Mouse (Mus musculus): Measurements from ENCODE around the gene Med20. TPM values are rescaled to one million over a fixed set of nuclear protein-coding genes. Genes with fewer than 3 reads are reported as not detected.
A peak's percentile ranks its signal among the peaks of the same experiment; 100 is the strongest.

Med20 gene
- polyA plus RNA-seq, 1 experiment from 2014 or later = 23.8 TPM

- Histone ChIP-seq H3K9me3 (ENCODE audit: control insufficient read depth, low read length) (no peaks in the 10 kb centered on the region), H3K4me3 (ENCODE audit: low read depth, low read length) (peak overlapping the region; percentile 79), H3K27me3 (ENCODE audit: control insufficient read depth, insufficient read depth, low read length) (no peaks in the 10 kb centered on the region), H3K4me2 (replicated peaks; ENCODE audit: low read depth) (peak overlapping the region; percentile 87), H3K9ac (ENCODE audit: low read length) (peak overlapping the region; percentile 83), H3K4me1 (replicated peaks; ENCODE audit: control insufficient read depth, insufficient read depth) (peaks cover 14% of the 10 kb centered on the region; the same call in 1 of the 2 replicates), H3K27ac (replicated peaks) (peak overlapping the region; percentile 95), H3K36me3 (ENCODE audit: control insufficient read depth, insufficient read depth, low read length) (peaks cover 6% of the 10 kb centered on the region; the same call in 1 of the 2 replicates)
- WGBS = 0% methylated on average over 8 of the region's 9 CpGs
- TF ChIP-seq CTCF (IDR thresholded peaks at IDR 0.05; ENCODE audit: low read depth) (no peak), EP300 (optimal IDR thresholded peaks at IDR 0.05) (no peak)
- ATAC-seq (ENCODE audit: low FRiP score, low TSS enrichment) = no peak
- DNase-seq (ENCODE audit: low spot score) = no peak
Observed at GRCm38 (mm10) chr17:47594969-47595247, 16.5 kb upstream of the Med20 start.

GRCm38 (mm10) chr17:47595248-47596161 lies 15.9 kb upstream of the Med20 start:
- H3K4me1 ChIP-seq (replicated peaks; ENCODE audit: control insufficient read depth, insufficient read depth) = peaks cover 14% of the 10 kb centered on the region; the same call in 1 of the 2 replicates
- H3K4me2 ChIP-seq (replicated peaks; ENCODE audit: low read depth) = peak overlapping the region; percentile 87
- no peaks in the 10 kb centered on the region for H3K9me3 ChIP-seq (ENCODE audit: control insufficient read depth, low read length)
- H3K4me3 ChIP-seq (ENCODE audit: low read depth, low read length) = peak overlapping the region; percentile 79
- peak; percentile 61 for DNase-seq (ENCODE audit: low spot score)
- no peaks in the 10 kb centered on the region for H3K27me3 ChIP-seq (ENCODE audit: control insufficient read depth, insufficient read depth, low read length)
- H3K36me3 ChIP-seq (ENCODE audit: control insufficient read depth, insufficient read depth, low read length) = peaks cover 7% of the 10 kb centered on the region; the same call in 1 of the 2 replicates
- peak; percentile 50 for ATAC-seq (ENCODE audit: low FRiP score, low TSS enrichment)
- H3K9ac ChIP-seq (ENCODE audit: low read length) = peak overlapping the region; percentile 83
- peak; percentile 74 for TF ChIP-seq EP300 (optimal IDR thresholded peaks at IDR 0.05)
- no peak for TF ChIP-seq CTCF (IDR thresholded peaks at IDR 0.05; ENCODE audit: low read depth)
- WGBS = 2% methylated on average over 21 of the region's 21 CpGs
- peak overlapping the region; percentile 95 for H3K27ac ChIP-seq (replicated peaks)

- TF ChIP-seq CTCF (IDR thresholded peaks at IDR 0.05; ENCODE audit: low read depth) (no peak), EP300 (optimal IDR thresholded peaks at IDR 0.05) (no peak)
- Histone ChIP-seq H3K4me1 (replicated peaks; ENCODE audit: control insufficient read depth, insufficient read depth) (peaks cover 14% of the 10 kb centered on the region; the same call in 1 of the 2 replicates), H3K4me2 (replicated peaks; ENCODE audit: low read depth) (peak overlapping the region; percentile 87), H3K27ac (replicated peaks) (peak overlapping the region; percentile 95), H3K27me3 (ENCODE audit: control insufficient read depth, insufficient read depth, low read length) (no peaks in the 10 kb centered on the region), H3K36me3 (ENCODE audit: control insufficient read depth, insufficient read depth, low read length) (peaks cover 12% of the 10 kb centered on the region; the same call in 1 of the 2 replicates), H3K9me3 (ENCODE audit: control insufficient read depth, low read length) (no peaks in the 10 kb centered on the region), H3K4me3 (ENCODE audit: low read depth, low read length) (peak overlapping the region; percentile 79), H3K9ac (ENCODE audit: low read length) (peak overlapping the region; percentile 83)
- 28% methylated on average over 6 of the region's 6 CpGs for WGBS
- ATAC-seq (ENCODE audit: low FRiP score, low TSS enrichment) (no peak), DNase-seq (ENCODE audit: low spot score) (no peak)
Observed at GRCm38 (mm10) chr17:47596162-47596838, 15.1 kb upstream of the Med20 start.

- DNase-seq (ENCODE audit: low spot score) = no peak
- H3K4me1 ChIP-seq (replicated peaks; ENCODE audit: control insufficient read depth, insufficient read depth) = peaks cover 14% of the 10 kb centered on the region; the same call in 1 of the 2 replicates
- ATAC-seq (ENCODE audit: low FRiP score, low TSS enrichment) = no peak
- peak overlapping the region; percentile 95 for H3K27ac ChIP-seq (replicated peaks)
- H3K4me2 ChIP-seq (replicated peaks; ENCODE audit: low read depth) = peak overlapping the region; percentile 87
- peak overlapping the region; percentile 79 for H3K4me3 ChIP-seq (ENCODE audit: low read depth, low read length)
- H3K9me3 ChIP-seq (ENCODE audit: control insufficient read depth, low read length) = no peaks in the 10 kb centered on the region
- WGBS = 29% methylated on average over 5 of the region's 5 CpGs
- peak overlapping the region; percentile 83 for H3K9ac ChIP-seq (ENCODE audit: low read length)
- H3K36me3 ChIP-seq (ENCODE audit: control insufficient read depth, insufficient read depth, low read length) = peaks cover 17% of the 10 kb centered on the region
- H3K27me3 ChIP-seq (ENCODE audit: control insufficient read depth, insufficient read depth, low read length) = no peaks in the 10 kb centered on the region
- TF ChIP-seq EP300 (optimal IDR thresholded peaks at IDR 0.05) (no peak), CTCF (IDR thresholded peaks at IDR 0.05; ENCODE audit: low read depth) (no peak)
Observed at GRCm38 (mm10) chr17:47596839-47597164, 14.6 kb upstream of the Med20 start.

- H3K27ac ChIP-seq (replicated peaks) = peak overlapping the region; percentile 95
- peak; percentile 15 for DNase-seq (ENCODE audit: low spot score)
- H3K27me3 ChIP-seq (ENCODE audit: control insufficient read depth, insufficient read depth, low read length) = no peaks in the 10 kb centered on the region
Observed at GRCm38 (mm10) chr17:47597261-47597660, 14.1 kb upstream of the Med20 start.

More at GRCm38 (mm10) chr17:47597261-47597660, 14.1 kb upstream of the Med20 start:
- ATAC-seq (ENCODE audit: low FRiP score, low TSS enrichment) = no peak
- WGBS = 50% methylated on average over 13 of the region's 13 CpGs
- Histone ChIP-seq H3K4me1 (replicated peaks; ENCODE audit: control insufficient read depth, insufficient read depth) (peaks cover 14% of the 10 kb centered on the region; the same call in 1 of the 2 replicates), H3K4me3 (ENCODE audit: low read depth, low read length) (peak overlapping the region; percentile 79), H3K36me3 (ENCODE audit: control insufficient read depth, insufficient read depth, low read length) (peaks cover 20% of the 10 kb centered on the region), H3K9me3 (ENCODE audit: control insufficient read depth, low read length) (no peaks in the 10 kb centered on the region), H3K9ac (ENCODE audit: low read length) (peak overlapping the region; percentile 83; the same call in 1 of the 2 replicates), H3K4me2 (replicated peaks; ENCODE audit: low read depth) (peak overlapping the region; percentile 87)
- TF ChIP-seq CTCF (IDR thresholded peaks at IDR 0.05; ENCODE audit: low read depth) (no peak), EP300 (optimal IDR thresholded peaks at IDR 0.05) (no peak)
